Mouse (Mus musculus): ENCODE measurements around the gene Cnpy1.

Cnpy1 gene

GRCm38 (mm10) chr5:28192099-28192454, 53.5 kb downstream of the Cnpy1 start:
- intact Hi-C loops (cut with DNase I), result no loop called here

- intact Hi-C loops (cut with DNase I), result no loop called here
Measured at GRCm38 (mm10) chr5:28191201-28192098, 54.2 kb downstream of the Cnpy1 start.

- intact Hi-C loops (cut with DNase I), result no loop called here
Measured at GRCm38 (mm10) chr5:28179237-28179790, 66.3 kb downstream of the Cnpy1 start.

GRCm38 (mm10) chr5:28178322-28178721, 67.3 kb downstream of the Cnpy1 start:
- intact Hi-C loops (cut with DNase I), result no loop called here

GRCm38 (mm10) chr5:28176585-28176984, 69.0 kb downstream of the Cnpy1 start:
- intact Hi-C loops (cut with DNase I), result no loop called here

GRCm38 (mm10) chr5:28176023-28176422, 69.6 kb downstream of the Cnpy1 start:
- intact Hi-C loops (cut with DNase I), result no loop called here

GRCm38 (mm10) chr5:28175570-28175919, 70.1 kb downstream of the Cnpy1 start:
- intact Hi-C loops (cut with DNase I), result no loop called here

GRCm38 (mm10) chr5:28174876-28175569, 70.6 kb downstream of the Cnpy1 start:
- intact Hi-C loops (cut with DNase I), result no loop called here

GRCm38 (mm10) chr5:28174086-28174485, 71.5 kb downstream of the Cnpy1 start:
- intact Hi-C loops (cut with DNase I), result no loop called here

- intact Hi-C loops (cut with DNase I), result no loop called here
Measured at GRCm38 (mm10) chr5:28173674-28174073, 71.9 kb downstream of the Cnpy1 start.

- intact Hi-C loops (cut with DNase I), result no loop called here
Measured at GRCm38 (mm10) chr5:28172921-28173670, 72.5 kb downstream of the Cnpy1 start.

GRCm38 (mm10) chr5:28172261-28172920, 73.2 kb downstream of the Cnpy1 start:
- intact Hi-C loops (cut with DNase I), result no loop called here

GRCm38 (mm10) chr5:28171667-28172066, 73.9 kb downstream of the Cnpy1 start:
- intact Hi-C loops (cut with DNase I), result no loop called here

GRCm38 (mm10) chr5:28170892-28171291, 74.7 kb downstream of the Cnpy1 start:
- intact Hi-C loops (cut with DNase I), result no loop called here

- intact Hi-C loops (cut with DNase I), result no loop called here
Measured at GRCm38 (mm10) chr5:28170081-28170480, 75.5 kb downstream of the Cnpy1 start.

- intact Hi-C loops (cut with DNase I), result no loop called here
Measured at GRCm38 (mm10) chr5:28169166-28169801, 76.3 kb downstream of the Cnpy1 start.

- intact Hi-C loops (cut with DNase I), result no loop called here
Measured at GRCm38 (mm10) chr5:28168253-28169165, 77.1 kb downstream of the Cnpy1 start.

- intact Hi-C loops (cut with DNase I), result no loop called here
Measured at GRCm38 (mm10) chr5:28167611-28168252, 77.9 kb downstream of the Cnpy1 start.
